Mouse (Mus musculus) hindbrain, embryonic 15.5 days (tissue): Measurements from ENCODE around the gene Ptgfrn. TPM values are rescaled to one million over a fixed set of nuclear protein-coding genes. Genes with fewer than 3 reads are reported as not detected.

Experiments
- ATAC-seq: fragments of 200-750 bp; cut with Nextera tagmentation; 2 replicates; pipeline ENCODE4 v1.8.0; 2017; ENCODE audit warnings: low read depth, moderate number of reproducible peaks, moderate TSS enrichment; ENCODE audit not compliant: low FRiP score
- H3K27ac ChIP-seq: fragments of 300-500 bp; sonication (generic); replicated peaks from 2 replicates; pipeline ENCODE4 v1.5.1; 2015; ENCODE audit warnings: mild to moderate bottlenecking, inconsistent platforms
- H3K27me3 ChIP-seq: fragments of 300-500 bp; sonication (generic); 2 replicates; pipeline ENCODE4 v1.6.1; 2015; ENCODE audit warnings: control low read depth, inconsistent platforms
- H3K36me3 ChIP-seq: fragments of 300-500 bp; sonication (generic); 2 replicates; pipeline ENCODE4 v1.6.1; 2015; ENCODE audit warnings: control low read depth, inconsistent platforms
- H3K4me1 ChIP-seq: fragments of 300-500 bp; sonication (generic); replicated peaks from 2 replicates; pipeline ENCODE4 v1.6.1; 2015; ENCODE audit warnings: control low read depth, inconsistent platforms
- H3K4me2 ChIP-seq: fragments of 300-500 bp; sonication (generic); 2 replicates; pipeline ENCODE4 v1.6.1; 2015; ENCODE audit warnings: moderate library complexity, mild to moderate bottlenecking, inconsistent platforms
- H3K4me3 ChIP-seq: fragments of 300-500 bp; sonication (generic); 2 replicates; pipeline ENCODE4 v1.5.1; 2015; ENCODE audit warnings: mild to moderate bottlenecking, inconsistent platforms
- H3K9ac ChIP-seq: fragments of 300-500 bp; sonication (generic); 2 replicates; pipeline ENCODE4 v1.6.1; 2015; ENCODE audit warnings: inconsistent platforms
- H3K9me3 ChIP-seq: fragments of 300-500 bp; sonication (generic); 2 replicates; pipeline ENCODE4 v1.6.1; 2016; ENCODE audit warnings: control low read depth, inconsistent platforms
- WGBS: fragments of 180-500 bp; shearing (Covaris S2); methylation state at CpG from one replicate; pipeline ENCODE4 v1.1.7; 2015; 5-methylcytosine and 5-hydroxymethylcytosine counted together
- polyA plus RNA-seq: library from polyadenylated mRNA; unstranded; fragments of >200 nt; fragmentation: Nextera tagmentation; extraction: Ambion mirVana; gene quantifications from 2 replicates; pipeline ENCODE4 v1.2.1, GENCODE M21; 2015

The Ptgfrn gene
- polyA plus RNA-seq, 1 experiment from 2014 or later: 2.4 TPM

DNA sequence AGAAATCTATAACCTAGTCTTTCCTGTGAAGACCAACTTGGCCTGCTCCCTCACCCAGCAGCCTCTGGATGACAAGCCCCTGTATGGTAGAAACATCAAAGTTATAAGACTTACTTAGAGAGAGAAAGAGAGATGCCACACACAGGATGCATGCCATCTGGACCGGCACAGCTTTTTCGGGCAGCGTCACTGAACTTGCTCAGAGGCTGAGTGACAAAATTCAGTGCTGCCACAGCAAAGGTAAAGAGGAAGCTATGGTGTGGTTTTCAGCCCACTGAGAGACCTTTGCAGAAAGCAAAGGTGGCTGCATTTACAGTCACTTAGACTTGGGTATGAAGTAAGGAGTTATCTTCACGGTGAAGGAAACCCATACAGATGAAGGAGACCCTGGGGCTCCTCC lies 80.7 kb downstream of the Ptgfrn start, which contains the start of gene Cd101:
TSS of gene Cd101 (minus strand) at position 218 of the 400 bp plus-strand sequence.
- Histone ChIP-seq H3K4me3 (no peak within 1 kb of the TSS), H3K27me3 (no peaks in the 10 kb centered on the region), H3K4me2 (no peak within 1 kb of the TSS), H3K9me3 (no peaks in the 10 kb centered on the region), H3K9ac (no peak within 1 kb of the TSS), H3K4me1 (no peaks in the 10 kb centered on the region), H3K36me3 (no peaks in the 10 kb centered on the region), H3K27ac (no peak within 1 kb of the TSS)
- ATAC-seq: no peak
- WGBS: 92% methylated on average over 4 of the region's 4 CpGs

DNA sequence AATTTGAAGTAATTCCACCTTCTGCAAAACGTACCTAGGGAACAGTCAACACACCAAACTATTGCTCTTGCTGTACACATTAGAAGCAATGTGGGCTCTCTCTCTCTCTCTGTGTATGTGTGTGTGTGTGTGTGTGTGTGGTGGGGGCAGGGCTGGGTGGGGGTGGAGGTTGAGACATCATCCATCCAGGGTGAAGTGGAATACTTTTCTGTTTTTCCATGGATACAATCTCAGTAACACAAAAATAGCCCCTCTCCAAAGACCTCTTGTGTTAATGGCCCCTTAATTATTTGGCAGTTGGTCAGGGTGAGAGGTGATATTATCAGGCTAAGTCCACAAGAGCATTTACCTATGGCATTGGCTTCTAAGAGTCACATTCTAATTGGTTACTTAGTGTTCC lies 83.3 kb downstream of the Ptgfrn start:
- no peak for ATAC-seq
- Histone ChIP-seq H3K27me3 (no peaks in the 10 kb centered on the region), H3K4me3 (no peak overlapping the region), H3K36me3 (no peaks in the 10 kb centered on the region), H3K4me1 (no peaks in the 10 kb centered on the region), H3K9me3 (no peaks in the 10 kb centered on the region), H3K4me2 (no peak overlapping the region), H3K9ac (no peak overlapping the region), H3K27ac (no peak overlapping the region)
- 97% methylated on average over 1 of the region's 1 CpGs for WGBS

DNA sequence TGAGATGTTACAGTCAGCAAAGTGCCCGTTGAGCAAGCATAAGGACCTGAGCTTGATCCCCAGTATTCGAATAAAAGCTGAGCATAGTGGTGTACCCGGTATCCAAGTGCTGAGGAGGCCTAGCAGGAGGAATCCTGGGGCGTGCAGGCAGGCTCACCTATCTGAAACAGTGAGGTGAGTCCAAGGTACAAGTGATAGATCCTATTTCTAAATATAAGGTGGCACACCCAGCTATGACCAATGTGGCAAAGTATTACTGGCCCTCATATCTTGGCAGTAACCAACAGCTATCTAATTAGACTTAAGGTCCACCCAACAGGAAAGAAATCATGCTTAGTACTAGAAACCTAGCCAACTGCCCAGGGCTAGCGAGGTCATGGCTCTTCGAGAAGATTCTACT lies 87.1 kb downstream of the Ptgfrn start:
- WGBS: 93% methylated on average over 6 of the region's 6 CpGs
- ATAC-seq: no peak
- no peak overlapping the region for H3K4me2 ChIP-seq

DNA sequence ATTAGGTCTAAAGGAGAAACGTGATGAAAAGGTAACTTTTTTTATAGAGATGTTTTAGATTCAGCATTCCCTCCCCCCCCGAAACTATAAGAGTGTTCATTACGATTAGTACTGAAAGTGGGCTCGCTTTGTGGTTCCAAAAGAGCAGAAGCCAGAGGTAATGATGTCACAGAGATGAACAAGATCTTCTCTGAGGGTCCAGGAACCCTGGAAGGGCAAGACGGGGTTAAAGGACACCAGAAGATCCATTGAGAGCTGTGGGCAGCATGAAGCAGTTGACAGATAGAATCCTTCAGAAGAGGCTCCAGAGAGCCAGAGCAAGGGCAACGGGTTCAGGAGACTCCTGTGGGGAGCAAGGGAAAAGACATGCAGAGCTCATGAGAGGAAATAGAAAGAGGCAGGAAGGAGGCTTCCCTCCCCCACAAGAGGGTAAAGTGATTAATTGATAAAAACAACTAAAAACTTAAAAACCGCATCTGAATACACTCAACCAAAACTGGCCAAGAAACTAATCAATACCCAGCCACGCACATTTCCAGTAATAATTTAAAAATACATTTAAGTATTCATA lies 88.5 kb downstream of the Ptgfrn start:
- WGBS: 84% methylated on average over 8 of the region's 8 CpGs
- Histone ChIP-seq H3K9me3 (no peaks in the 10 kb centered on the region), H3K9ac (no peak overlapping the region), H3K4me3 (no peak overlapping the region), H3K4me2 (no peak overlapping the region), H3K36me3 (no peaks in the 10 kb centered on the region), H3K27ac (no peak overlapping the region), H3K4me1 (no peaks in the 10 kb centered on the region), H3K27me3 (no peaks in the 10 kb centered on the region)
- no peak for ATAC-seq

More for the DNA sequence above, 87.1 kb downstream of the Ptgfrn start:
- Histone ChIP-seq H3K9ac (no peak overlapping the region), H3K9me3 (no peaks in the 10 kb centered on the region), H3K27me3 (no peaks in the 10 kb centered on the region), H3K4me3 (no peak overlapping the region), H3K4me1 (no peaks in the 10 kb centered on the region), H3K27ac (no peak overlapping the region), H3K36me3 (no peaks in the 10 kb centered on the region)

DNA sequence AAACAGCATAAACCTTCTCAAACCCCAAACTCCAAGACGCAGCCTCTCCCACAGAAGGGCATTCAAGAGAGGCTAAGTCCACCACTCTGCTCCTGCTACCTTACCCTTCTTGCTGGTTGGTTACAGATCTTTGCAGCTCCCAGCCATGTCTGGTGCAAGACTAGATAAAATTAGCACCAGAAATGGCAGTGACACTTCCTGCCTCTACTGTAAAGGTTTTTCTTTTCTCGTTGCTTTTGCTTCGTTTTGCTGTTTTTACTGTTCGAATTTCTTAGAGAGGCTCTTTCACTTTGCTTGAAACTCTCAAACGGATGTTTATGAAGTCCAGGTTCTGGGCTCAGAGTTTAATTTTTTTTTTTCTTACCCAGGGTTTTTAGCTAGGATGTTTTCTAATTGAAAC lies 89.0 kb downstream of the Ptgfrn start:
- Histone ChIP-seq H3K27ac (no peak overlapping the region), H3K9me3 (no peaks in the 10 kb centered on the region), H3K36me3 (no peaks in the 10 kb centered on the region), H3K9ac (no peak overlapping the region), H3K27me3 (no peaks in the 10 kb centered on the region), H3K4me1 (no peaks in the 10 kb centered on the region), H3K4me2 (no peak overlapping the region), H3K4me3 (no peak overlapping the region)
- WGBS: 87% methylated on average over 5 of the region's 5 CpGs
- no peak for ATAC-seq

DNA sequence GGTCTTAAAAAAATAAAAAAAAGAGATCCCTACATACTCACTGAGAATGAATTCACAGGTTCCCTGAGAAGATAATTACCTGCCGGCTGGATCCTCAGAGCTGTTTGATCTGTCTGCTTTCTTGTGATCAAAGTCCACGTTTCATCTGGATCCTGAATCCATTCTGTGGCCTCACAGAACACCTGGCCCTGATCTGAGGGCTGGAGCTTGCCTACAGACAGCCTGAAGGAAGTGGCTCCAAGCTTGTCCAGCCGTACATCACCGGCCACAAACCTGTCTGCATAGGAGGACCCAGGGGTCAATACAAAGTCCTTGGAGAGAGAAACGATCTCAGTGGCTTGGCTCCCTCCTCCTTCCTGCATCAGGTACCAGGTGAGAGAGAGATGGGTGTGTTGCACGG lies 91.6 kb downstream of the Ptgfrn start:
- 88% methylated on average over 6 of the region's 6 CpGs for WGBS
- Histone ChIP-seq H3K9ac (no peak overlapping the region), H3K27me3 (no peaks in the 10 kb centered on the region), H3K4me2 (no peak overlapping the region), H3K4me3 (no peak overlapping the region), H3K9me3 (no peaks in the 10 kb centered on the region), H3K4me1 (0 out of 2 replicates have a peak, but pooled peaks cover 10% of the 10 kb centered on the region), H3K36me3 (no peaks in the 10 kb centered on the region), H3K27ac (no peak overlapping the region)
- no peak for ATAC-seq

DNA sequence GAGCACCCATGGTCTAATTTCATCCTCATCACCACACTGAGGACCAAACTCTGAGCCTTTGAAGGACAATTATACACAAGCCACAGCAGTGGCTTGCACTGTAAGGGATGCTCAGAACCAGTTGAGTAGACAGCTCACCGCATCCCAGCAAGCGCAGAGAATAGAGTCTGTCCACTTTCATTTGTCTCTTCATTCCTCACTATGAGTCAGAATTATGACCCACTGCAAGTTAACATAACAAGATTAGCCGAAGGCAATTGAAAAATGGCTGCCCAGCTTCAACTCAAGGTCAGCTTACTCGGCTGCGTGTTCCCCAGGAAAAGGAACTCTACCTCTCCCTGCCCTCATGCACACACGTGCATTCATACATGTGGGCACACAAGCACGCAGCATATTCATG lies 94.0 kb downstream of the Ptgfrn start:
- Histone ChIP-seq H3K27me3 (no peaks in the 10 kb centered on the region), H3K4me3 (no peak overlapping the region), H3K4me2 (no peak overlapping the region), H3K4me1 (0 out of 2 replicates have a peak, but pooled peaks cover 10% of the 10 kb centered on the region), H3K36me3 (no peaks in the 10 kb centered on the region), H3K9me3 (no peaks in the 10 kb centered on the region), H3K9ac (no peak overlapping the region), H3K27ac (no peak overlapping the region)
- 81% methylated on average over 7 of the region's 7 CpGs for WGBS
- no peak for ATAC-seq

DNA sequence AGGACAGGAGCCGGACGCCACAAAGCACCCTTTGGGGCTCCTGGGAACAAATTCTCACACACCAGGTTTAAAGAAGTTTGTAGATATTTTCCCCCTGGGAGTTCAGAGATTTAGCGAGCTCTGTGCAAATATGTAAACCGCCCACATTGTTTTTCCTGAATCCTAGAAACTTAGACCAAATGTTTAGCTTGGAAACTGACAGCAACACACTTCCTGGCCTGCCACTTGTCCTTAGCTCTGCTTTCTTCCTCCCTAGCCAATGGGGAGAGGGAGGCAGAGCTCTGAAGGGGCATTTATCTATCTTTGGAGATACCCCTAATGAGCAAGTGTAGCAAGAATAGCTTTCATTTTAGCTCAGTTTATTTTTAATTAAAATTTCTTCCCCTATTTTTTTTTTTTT lies 94.8 kb downstream of the Ptgfrn start:
- ATAC-seq: no peak
- no peak overlapping the region for H3K27ac ChIP-seq

DNA sequence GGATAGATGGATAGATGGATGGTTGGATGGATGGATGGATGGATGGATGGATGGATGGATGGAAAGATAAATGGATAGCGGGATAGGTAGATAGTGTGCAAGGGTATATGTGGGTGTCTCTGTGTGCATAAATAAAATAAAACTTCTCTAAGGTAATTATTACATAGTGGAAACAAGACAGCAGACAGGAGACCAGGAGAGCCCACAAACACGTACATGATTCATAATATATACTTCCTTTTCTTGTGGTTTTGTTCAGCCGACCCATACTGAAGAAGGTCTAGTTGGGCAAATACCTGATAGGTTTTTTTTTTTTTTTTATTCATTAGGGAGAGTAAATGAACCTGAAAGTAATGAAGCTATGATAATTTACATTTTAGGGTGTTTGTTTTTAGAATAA lies 96.5 kb downstream of the Ptgfrn start:
- H3K4me3 ChIP-seq: no peak overlapping the region
- no peaks in the 10 kb centered on the region for H3K9me3 ChIP-seq
- H3K36me3 ChIP-seq: no peaks in the 10 kb centered on the region
- no peak for ATAC-seq
- WGBS: 91% methylated on average over 3 of the region's 3 CpGs
- 0 out of 2 replicates have a peak, but pooled peaks cover 10% of the 10 kb centered on the region for H3K4me1 ChIP-seq
- no peak overlapping the region for H3K4me2 ChIP-seq
- H3K27me3 ChIP-seq: no peaks in the 10 kb centered on the region
- H3K9ac ChIP-seq: no peak overlapping the region
- no peak overlapping the region for H3K27ac ChIP-seq

More for the DNA sequence above, 94.8 kb downstream of the Ptgfrn start:
- WGBS: 57% methylated on average over 4 of the region's 4 CpGs
- H3K27me3 ChIP-seq: no peaks in the 10 kb centered on the region
- H3K4me3 ChIP-seq: no peak overlapping the region
- no peaks in the 10 kb centered on the region for H3K36me3 ChIP-seq
- H3K4me2 ChIP-seq: no peak overlapping the region
- H3K9ac ChIP-seq: no peak overlapping the region
- H3K9me3 ChIP-seq: no peaks in the 10 kb centered on the region
- 0 out of 2 replicates have a peak, but pooled peaks cover 10% of the 10 kb centered on the region for H3K4me1 ChIP-seq

DNA sequence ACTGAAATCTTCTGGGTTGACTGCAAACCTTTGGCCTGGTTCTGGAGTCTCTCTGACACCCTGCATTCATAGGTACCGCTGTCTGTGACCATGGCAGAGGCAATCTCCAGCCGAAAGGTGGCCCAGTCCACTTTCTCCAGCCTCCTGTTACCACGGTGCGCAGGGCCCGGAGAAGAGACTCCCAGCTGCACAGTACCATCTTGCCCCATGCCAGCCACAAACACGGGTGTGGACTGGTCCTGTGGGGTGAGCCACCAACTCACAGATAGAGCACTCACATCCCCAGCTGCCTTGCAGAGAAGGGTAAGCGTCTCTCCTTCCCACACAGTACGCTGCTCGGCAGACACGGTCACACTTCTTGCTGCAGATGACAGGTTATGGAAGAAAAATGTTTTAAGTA lies 97.1 kb downstream of the Ptgfrn start:
- no peak overlapping the region for H3K27ac ChIP-seq
- no peak overlapping the region for H3K9ac ChIP-seq
- ATAC-seq: no peak
- H3K4me2 ChIP-seq: no peak overlapping the region
- no peaks in the 10 kb centered on the region for H3K27me3 ChIP-seq
- no peak overlapping the region for H3K4me3 ChIP-seq
- no peaks in the 10 kb centered on the region for H3K9me3 ChIP-seq
- H3K4me1 ChIP-seq: 0 out of 2 replicates have a peak, but pooled peaks cover 10% of the 10 kb centered on the region
- 94% methylated on average over 10 of the region's 10 CpGs for WGBS
- no peaks in the 10 kb centered on the region for H3K36me3 ChIP-seq

DNA sequence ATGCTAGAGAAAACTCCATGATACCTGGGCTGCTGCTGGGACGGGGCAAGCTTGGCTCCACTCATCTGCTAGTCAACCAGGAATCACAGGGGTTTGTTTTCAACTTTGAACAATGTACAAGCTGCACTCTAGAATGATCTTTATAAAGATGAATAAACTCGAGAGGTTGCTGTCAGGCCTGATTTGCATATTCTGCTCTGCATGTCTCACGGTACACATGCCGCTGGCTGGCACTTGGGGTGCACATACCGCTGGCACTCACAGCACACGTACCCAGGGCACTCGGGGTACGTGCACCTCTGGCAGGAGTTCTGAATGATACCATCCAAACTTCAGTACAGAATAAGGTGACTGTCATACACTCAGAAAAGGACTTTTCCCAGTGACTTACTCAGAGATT lies 97.5 kb downstream of the Ptgfrn start:
- ATAC-seq: no peak
- H3K4me2 ChIP-seq: no peak overlapping the region
- no peaks in the 10 kb centered on the region for H3K27me3 ChIP-seq
- 65% methylated on average over 8 of the region's 8 CpGs for WGBS
- H3K9me3 ChIP-seq: no peaks in the 10 kb centered on the region
- no peaks in the 10 kb centered on the region for H3K36me3 ChIP-seq
- no peak overlapping the region for H3K27ac ChIP-seq
- 0 out of 2 replicates have a peak, but pooled peaks cover 10% of the 10 kb centered on the region for H3K4me1 ChIP-seq
- H3K9ac ChIP-seq: no peak overlapping the region
- H3K4me3 ChIP-seq: no peak overlapping the region

DNA sequence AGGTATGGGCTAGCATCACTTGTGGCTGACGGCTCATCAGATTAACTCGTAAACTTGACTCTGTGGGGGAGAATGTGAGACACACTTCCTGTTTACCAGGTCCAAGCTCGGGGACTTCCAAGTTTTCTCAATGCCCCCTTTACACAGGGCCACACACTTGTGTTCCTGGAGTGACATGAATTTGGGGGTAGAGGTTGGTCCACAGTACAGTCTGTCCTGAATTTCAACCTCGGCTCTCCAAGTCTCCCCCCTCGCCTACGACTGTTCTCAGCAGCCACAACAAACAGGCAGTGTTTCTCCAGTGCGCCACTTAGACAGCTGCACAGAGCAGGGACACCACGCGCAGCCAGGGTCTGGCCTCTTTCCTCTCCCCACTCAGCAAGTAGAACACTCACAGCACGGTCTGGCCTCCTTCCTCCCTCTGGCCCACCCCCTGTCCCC lies 97.9 kb downstream of the Ptgfrn start:
- WGBS: 59% methylated on average over 10 of the region's 10 CpGs
- ATAC-seq: peak; percentile 65; the same call in 1 of the 2 replicates

DNA sequence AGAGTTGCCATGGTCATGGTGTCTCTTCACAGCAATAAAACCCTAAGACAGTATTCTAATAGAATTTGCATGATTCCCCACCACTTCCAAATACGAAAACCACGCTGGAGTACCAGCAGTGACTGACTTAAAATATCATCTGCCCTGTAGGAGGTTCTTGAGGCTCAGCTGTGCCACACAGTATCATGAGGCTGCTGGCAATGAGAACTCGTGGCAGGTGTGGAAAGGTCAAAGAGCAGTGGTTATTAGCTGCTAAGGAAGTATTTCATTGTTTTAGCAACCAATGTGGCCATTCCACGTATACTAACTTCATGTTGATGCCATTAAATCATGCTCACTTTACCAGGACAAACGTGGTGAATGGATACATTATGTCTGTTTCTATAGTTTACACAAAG lies 98.9 kb downstream of the Ptgfrn start:
- Histone ChIP-seq H3K9ac (no peak overlapping the region), H3K4me2 (no peak overlapping the region), H3K9me3 (no peaks in the 10 kb centered on the region), H3K4me3 (no peak overlapping the region), H3K4me1 (0 out of 2 replicates have a peak, but pooled peaks cover 10% of the 10 kb centered on the region), H3K27ac (no peak overlapping the region), H3K27me3 (no peaks in the 10 kb centered on the region), H3K36me3 (no peaks in the 10 kb centered on the region)
- no peak for ATAC-seq
- 64% methylated on average over 5 of the region's 5 CpGs for WGBS

More for the DNA sequence above, 97.9 kb downstream of the Ptgfrn start:
- no peak overlapping the region for H3K4me2 ChIP-seq
- H3K36me3 ChIP-seq: no peaks in the 10 kb centered on the region
- H3K4me1 ChIP-seq: 0 out of 2 replicates have a peak, but pooled peaks cover 10% of the 10 kb centered on the region
- H3K9me3 ChIP-seq: no peaks in the 10 kb centered on the region
- H3K4me3 ChIP-seq: no peak overlapping the region
- H3K27ac ChIP-seq: no peak overlapping the region
- H3K27me3 ChIP-seq: no peaks in the 10 kb centered on the region
- no peak overlapping the region for H3K9ac ChIP-seq
